Mouse (Mus musculus): ENCODE measurements at regions not wholly inside any gene's neighbourhood (a gene's known extent, or its start where the extent isn't known, plus 50 kb on each side); places are given as distances from the start of the nearest gene placed in this dataset.
A peak's percentile ranks its signal among the peaks of the same experiment; 100 is the strongest.

DNA sequence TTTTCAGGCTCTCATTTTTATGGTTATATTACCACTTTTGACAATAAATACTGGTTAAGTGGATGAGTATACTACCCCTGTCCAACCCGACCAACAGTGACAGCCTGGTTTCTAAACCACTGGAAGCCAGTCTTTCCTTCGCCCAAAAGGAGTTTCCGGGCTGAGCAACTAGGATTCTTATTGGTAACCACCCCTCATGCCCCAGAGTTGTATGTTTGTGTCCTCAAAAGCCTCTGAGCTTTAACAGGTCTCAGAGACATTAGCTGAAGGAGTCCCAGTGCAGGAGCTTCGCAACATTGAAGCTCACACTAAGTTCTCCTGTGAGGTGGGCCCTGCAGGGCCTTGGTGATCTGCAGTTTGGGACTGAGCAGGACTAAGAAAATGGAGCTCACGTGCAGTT, 92.6 kb upstream of the Pthlh start:
- no peak for ATAC-seq
- H3K4me1 ChIP-seq, result no peaks in the 10 kb centered on the region
- H3K27ac ChIP-seq, result no peak overlapping the region
- no peaks in the 10 kb centered on the region for H3K9me3 ChIP-seq (replicated peaks)
- H3K9ac ChIP-seq, result no peak overlapping the region
- H3K36me3 ChIP-seq (ENCODE audit: poor library complexity, severe bottlenecking), result no peaks in the 10 kb centered on the region
- no peaks in the 10 kb centered on the region for H3K27me3 ChIP-seq
- no peak overlapping the region for H3K4me2 ChIP-seq
- H3K4me3 ChIP-seq, result no peak overlapping the region
- WGBS, result 92% methylated on average over 5 of the region's 5 CpGs

GRCm38 (mm10) chr6:147349566-147350237, 85.7 kb upstream of the Pthlh start:
- H3K27me3 ChIP-seq, result no peaks in the 10 kb centered on the region
- no peak overlapping the region for H3K27ac ChIP-seq
- no peak overlapping the region for H3K4me3 ChIP-seq
- H3K9ac ChIP-seq, result no peak overlapping the region
- no peaks in the 10 kb centered on the region for H3K36me3 ChIP-seq (ENCODE audit: poor library complexity, severe bottlenecking)
- no peaks in the 10 kb centered on the region for H3K9me3 ChIP-seq (replicated peaks)
- H3K4me2 ChIP-seq, result no peak overlapping the region
- no peaks in the 10 kb centered on the region for H3K4me1 ChIP-seq
- 83% methylated on average over 4 of the region's 4 CpGs for WGBS
- no peak for ATAC-seq

DNA sequence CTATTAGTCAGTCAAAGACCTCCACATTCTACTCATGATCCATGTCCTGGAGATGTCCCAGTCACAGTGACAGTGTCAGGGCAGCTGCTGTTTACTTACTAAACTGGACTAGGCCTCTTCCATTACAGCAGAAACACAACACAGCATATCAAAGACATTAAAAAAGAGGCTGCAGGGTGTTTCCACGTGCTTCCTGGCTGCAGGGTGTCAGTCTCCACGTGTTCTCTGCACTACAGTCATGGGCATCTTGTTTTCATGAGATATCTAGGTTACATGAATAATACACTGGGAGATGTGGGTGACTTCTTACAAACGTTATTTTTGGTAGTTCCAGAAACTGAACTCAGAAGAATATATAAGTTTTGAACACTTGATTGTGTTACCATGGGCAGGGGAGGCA, 84.6 kb upstream of the Pthlh start:
- no peak overlapping the region for H3K27ac ChIP-seq
- H3K9me3 ChIP-seq (replicated peaks), result no peaks in the 10 kb centered on the region
- H3K36me3 ChIP-seq (ENCODE audit: poor library complexity, severe bottlenecking), result no peaks in the 10 kb centered on the region
- no peak overlapping the region for H3K9ac ChIP-seq
- H3K4me3 ChIP-seq, result no peak overlapping the region
- H3K27me3 ChIP-seq, result no peaks in the 10 kb centered on the region
- no peaks in the 10 kb centered on the region for H3K4me1 ChIP-seq
- H3K4me2 ChIP-seq, result no peak overlapping the region
- ATAC-seq, result no peak
- WGBS, result 66% methylated on average over 3 of the region's 3 CpGs

DNA sequence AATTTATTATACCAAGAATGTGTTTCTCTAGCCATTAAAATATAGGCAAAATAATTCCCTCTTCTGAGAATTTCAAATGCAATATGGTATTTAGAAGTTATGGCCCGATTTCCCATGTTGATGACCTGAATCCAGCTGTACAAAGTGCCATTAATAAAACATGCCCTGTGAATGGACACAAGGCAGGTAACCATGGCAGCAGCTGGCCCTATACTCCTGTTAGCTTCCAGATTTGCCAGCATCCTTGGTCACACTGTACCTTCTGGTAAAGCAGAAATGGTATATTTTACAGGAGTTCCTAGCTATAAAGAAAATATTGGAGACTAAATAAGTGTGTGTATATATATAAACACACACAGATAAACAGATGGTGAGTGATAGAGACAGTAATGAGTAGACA, 77.1 kb upstream of the Pthlh start:
- Histone ChIP-seq H3K36me3 (ENCODE audit: poor library complexity, severe bottlenecking) (no peaks in the 10 kb centered on the region), H3K4me1 (no peaks in the 10 kb centered on the region), H3K27ac (no peak overlapping the region), H3K4me3 (no peak overlapping the region), H3K4me2 (no peak overlapping the region), H3K9ac (no peak overlapping the region), H3K27me3 (no peaks in the 10 kb centered on the region), H3K9me3 (replicated peaks) (no peaks in the 10 kb centered on the region)
- no peak for ATAC-seq
- WGBS, result 70% methylated on average over 1 of the region's 1 CpGs

DNA sequence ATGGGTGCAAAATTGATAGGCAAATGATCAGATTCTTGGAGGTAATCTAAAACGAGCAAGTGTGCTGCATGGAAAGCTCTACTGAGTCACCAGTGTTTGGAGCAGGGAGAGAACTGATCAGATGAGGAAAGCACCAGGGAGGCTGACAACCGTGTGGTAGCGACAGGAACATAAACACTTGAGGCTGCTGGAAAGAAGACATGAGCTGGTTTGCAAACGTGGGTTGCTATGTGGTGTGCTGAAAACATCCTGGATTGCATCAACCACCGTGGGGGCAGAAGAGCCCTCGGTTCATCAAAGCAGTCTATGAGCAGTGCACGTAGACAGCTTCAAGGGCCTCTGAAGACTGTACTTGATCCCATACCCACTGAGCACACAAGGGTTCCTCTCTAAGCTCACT, 69.0 kb upstream of the Pthlh start:
- H3K4me1 ChIP-seq, result no peaks in the 10 kb centered on the region
- H3K4me2 ChIP-seq, result no peak overlapping the region
- no peaks in the 10 kb centered on the region for H3K9me3 ChIP-seq (replicated peaks)
- no peak overlapping the region for H3K4me3 ChIP-seq
- ATAC-seq, result no peak
- H3K9ac ChIP-seq, result no peak overlapping the region
- WGBS, result 87% methylated on average over 7 of the region's 7 CpGs
- H3K36me3 ChIP-seq (ENCODE audit: poor library complexity, severe bottlenecking), result no peaks in the 10 kb centered on the region
- H3K27me3 ChIP-seq, result no peaks in the 10 kb centered on the region
- H3K27ac ChIP-seq, result no peak overlapping the region

DNA sequence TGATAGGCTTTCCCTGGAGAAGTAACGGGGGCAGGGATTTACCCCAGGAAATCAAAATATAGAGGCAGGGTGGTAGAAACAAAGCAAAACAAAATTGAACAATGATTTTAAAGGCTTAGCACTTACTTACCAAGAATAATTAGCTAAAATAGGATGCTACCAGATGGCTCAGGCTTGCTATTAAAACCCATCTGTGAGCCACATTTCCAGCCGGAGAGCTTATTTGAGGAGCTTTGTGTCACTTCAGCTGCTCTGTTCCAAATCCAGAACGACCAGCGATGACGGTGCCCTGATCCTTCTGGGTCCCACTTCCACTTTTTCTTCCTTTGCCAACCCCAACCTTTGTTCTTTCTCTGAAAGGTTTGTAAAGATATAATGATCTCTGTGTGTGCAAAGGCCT, 65.2 kb upstream of the Pthlh start:
- H3K27ac ChIP-seq, result no peak overlapping the region
- WGBS, result 64% methylated on average over 5 of the region's 5 CpGs
- ATAC-seq, result 0 out of 2 replicates have a peak, but pooled peaks have one; percentile 45

DNA sequence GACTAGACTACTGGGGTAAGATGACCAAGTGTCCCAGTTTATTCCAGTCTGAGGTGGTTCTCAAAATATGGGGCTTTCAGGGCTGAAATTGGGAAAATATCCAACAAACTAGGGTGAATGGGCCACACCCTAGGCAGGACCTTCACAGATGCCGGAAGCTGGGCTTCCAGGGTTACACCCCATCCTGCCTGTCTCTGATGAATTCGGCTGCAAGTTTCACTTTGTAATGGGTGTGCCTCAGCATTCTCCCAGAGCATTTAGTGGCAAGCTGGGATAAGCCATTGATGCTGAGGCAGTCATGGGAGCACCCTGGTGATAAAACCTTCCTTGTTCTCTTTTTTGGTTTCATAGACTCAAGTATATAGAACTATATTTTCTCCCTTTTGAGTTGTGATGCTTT, 60.4 kb upstream of the Pthlh start:
- Histone ChIP-seq H3K27me3 (no peaks in the 10 kb centered on the region), H3K36me3 (ENCODE audit: poor library complexity, severe bottlenecking) (no peaks in the 10 kb centered on the region), H3K4me1 (no peaks in the 10 kb centered on the region), H3K9ac (no peak overlapping the region), H3K27ac (no peak overlapping the region), H3K4me2 (no peak overlapping the region), H3K9me3 (replicated peaks) (no peaks in the 10 kb centered on the region), H3K4me3 (no peak overlapping the region)
- no peak for ATAC-seq
- 85% methylated on average over 2 of the region's 2 CpGs for WGBS

More for the DNA sequence above, 65.2 kb upstream of the Pthlh start:
- no peak overlapping the region for H3K9ac ChIP-seq
- H3K4me2 ChIP-seq, result no peak overlapping the region
- no peaks in the 10 kb centered on the region for H3K27me3 ChIP-seq
- H3K4me3 ChIP-seq, result no peak overlapping the region
- H3K36me3 ChIP-seq (ENCODE audit: poor library complexity, severe bottlenecking), result no peaks in the 10 kb centered on the region
- H3K4me1 ChIP-seq, result no peaks in the 10 kb centered on the region
- no peaks in the 10 kb centered on the region for H3K9me3 ChIP-seq (replicated peaks)

GRCm38 (mm10) chr6:147318106-147318505, 54.1 kb upstream of the Pthlh start:
- Histone ChIP-seq H3K9me3 (replicated peaks) (no peaks in the 10 kb centered on the region), H3K4me1 (no peaks in the 10 kb centered on the region), H3K4me2 (no peak overlapping the region), H3K27ac (no peak overlapping the region), H3K27me3 (no peaks in the 10 kb centered on the region), H3K36me3 (ENCODE audit: poor library complexity, severe bottlenecking) (no peaks in the 10 kb centered on the region), H3K4me3 (no peak overlapping the region), H3K9ac (no peak overlapping the region)
- 98% methylated on average over 2 of the region's 2 CpGs for WGBS
- no peak for ATAC-seq

GRCm38 (mm10) chr6:147316702-147317468, 52.9 kb upstream of the Pthlh start:
- no peaks in the 10 kb centered on the region for H3K9me3 ChIP-seq (replicated peaks)
- no peak overlapping the region for H3K9ac ChIP-seq
- no peak overlapping the region for H3K4me3 ChIP-seq
- no peak overlapping the region for H3K4me2 ChIP-seq
- H3K27me3 ChIP-seq, result no peaks in the 10 kb centered on the region
- no peaks in the 10 kb centered on the region for H3K36me3 ChIP-seq (ENCODE audit: poor library complexity, severe bottlenecking)
- no peaks in the 10 kb centered on the region for H3K4me1 ChIP-seq
- no peak overlapping the region for H3K27ac ChIP-seq
- ATAC-seq, result no peak
- WGBS, result 90% methylated on average over 11 of the region's 11 CpGs

DNA sequence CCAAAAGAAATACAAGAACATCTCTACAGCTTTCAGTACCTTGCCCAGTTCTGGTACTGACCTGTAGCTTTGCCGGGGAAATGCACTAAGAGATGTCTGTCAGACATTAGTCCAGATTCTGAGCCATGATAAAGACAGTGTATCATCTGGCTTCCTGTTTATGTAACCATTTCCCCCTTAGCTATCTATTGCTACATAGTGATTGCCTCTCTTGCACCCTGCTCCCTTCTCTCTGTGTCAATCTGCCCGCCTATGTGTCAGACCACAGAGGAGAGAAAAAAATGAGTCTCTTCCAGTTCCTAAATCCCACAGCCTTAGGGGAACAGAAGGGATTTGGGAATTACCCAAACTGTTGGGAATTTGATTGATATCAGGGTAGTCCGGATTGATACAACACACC, 52.2 kb upstream of the Pthlh start:
- Histone ChIP-seq H3K9me3 (replicated peaks) (no peaks in the 10 kb centered on the region), H3K4me3 (no peak overlapping the region), H3K9ac (no peak overlapping the region), H3K36me3 (ENCODE audit: poor library complexity, severe bottlenecking) (no peaks in the 10 kb centered on the region), H3K4me2 (no peak overlapping the region), H3K27ac (no peak overlapping the region), H3K4me1 (no peaks in the 10 kb centered on the region), H3K27me3 (no peaks in the 10 kb centered on the region)
- ATAC-seq, result no peak
- WGBS, result 84% methylated on average over 3 of the region's 3 CpGs

DNA sequence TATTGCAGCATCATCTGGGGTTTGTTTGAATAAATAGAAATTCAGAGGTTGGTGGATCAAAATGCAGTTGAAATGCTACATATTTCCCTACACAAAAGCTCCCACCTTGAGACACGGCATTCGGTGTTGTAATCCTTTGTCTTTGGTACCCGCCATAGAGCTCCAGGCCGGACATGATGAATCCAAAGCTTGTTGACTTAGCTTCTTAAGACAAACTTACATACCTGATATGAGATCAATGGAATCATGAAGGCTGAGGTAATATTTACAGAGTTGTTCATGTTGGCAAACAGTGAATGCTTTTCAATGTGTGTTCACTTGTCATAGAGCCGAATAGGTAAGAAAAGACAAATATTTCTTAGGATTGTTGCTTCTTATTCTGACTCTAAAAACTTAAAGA, 51.2 kb upstream of the Pthlh start:
- no peak for ATAC-seq
- Histone ChIP-seq H3K36me3 (ENCODE audit: poor library complexity, severe bottlenecking) (no peaks in the 10 kb centered on the region), H3K27me3 (no peaks in the 10 kb centered on the region), H3K9me3 (replicated peaks) (no peaks in the 10 kb centered on the region), H3K4me1 (no peaks in the 10 kb centered on the region), H3K4me3 (no peak overlapping the region), H3K9ac (no peak overlapping the region), H3K4me2 (no peak overlapping the region), H3K27ac (no peak overlapping the region)
- 84% methylated on average over 5 of the region's 5 CpGs for WGBS
